Mouse (Mus musculus): ENCODE data around the gene Stat5a.

DNA sequence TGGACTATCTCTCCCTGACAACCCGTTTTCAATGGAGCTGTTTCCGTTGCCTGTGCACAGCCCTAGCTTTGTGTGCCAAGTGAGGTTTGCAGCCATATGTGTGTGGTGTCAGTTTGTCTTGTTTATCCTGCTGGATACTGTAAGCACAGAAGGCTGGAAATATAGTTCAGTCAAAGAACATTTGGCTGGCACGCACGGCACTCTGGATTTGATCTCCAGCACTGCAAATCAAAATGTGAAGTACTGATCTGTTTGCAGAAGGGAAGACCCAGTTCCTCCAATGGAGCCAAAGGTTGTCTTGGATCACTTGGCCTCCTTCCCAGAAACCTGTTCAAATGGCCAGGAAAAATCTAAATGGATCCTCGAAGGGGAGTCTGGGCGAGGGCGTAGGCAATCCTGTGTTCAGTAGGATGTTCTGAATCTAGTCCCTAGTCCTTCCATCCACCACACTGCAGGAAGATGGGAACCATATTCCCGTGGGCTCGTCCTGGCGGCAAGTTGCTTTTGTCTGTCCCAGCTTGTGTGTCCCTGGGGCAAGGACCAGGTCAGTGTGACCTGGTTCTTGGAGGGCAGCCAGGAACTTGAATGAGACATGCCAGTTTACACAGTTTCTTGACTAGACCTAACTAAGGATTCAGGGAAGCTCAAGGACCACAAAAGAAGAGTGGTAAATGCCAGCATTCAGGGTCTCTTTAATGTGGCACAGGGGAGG lies 11.3 kb downstream of the Stat5a start:
- TF ChIP-seq CTCF (IDR thresholded peaks at IDR 0.05; ENCODE audit: extremely low read depth, insufficient read depth, low read length) (no peak), POLR2A (IDR thresholded peaks at IDR 0.05; ENCODE audit: extremely low read depth, insufficient read depth, low read length) (no peak)

Measured in cortical plate, adult 2 months (tissue).